Mouse (Mus musculus) layer of hippocampus, adult 9-11 months (tissue): ENCODE measurements around the gene Ptcd2.

Experiments
- DNase-seq: peaks from one replicate; pipeline ENCODE4 v3.0.0; 2022

Gene Ptcd2

GRCm38 (mm10) chr13:99299921-99300320 is 44.6 kb downstream of the Ptcd2 start:
- no peak for DNase-seq

- no peak for DNase-seq
These were observed 50.3 kb downstream of the Ptcd2 start for GRCm38 (mm10) chr13:99294176-99294575.

GRCm38 (mm10) chr13:99290766-99291165 is 53.7 kb downstream of the Ptcd2 start:
- no peak for DNase-seq

- DNase-seq = peak; percentile 51
These were observed 56.7 kb downstream of the Ptcd2 start for GRCm38 (mm10) chr13:99287786-99288185.

- no peak for DNase-seq
These were observed 57.3 kb downstream of the Ptcd2 start for GRCm38 (mm10) chr13:99287207-99287606.

GRCm38 (mm10) chr13:99285241-99285640 is 59.3 kb downstream of the Ptcd2 start:
- no peak for DNase-seq

GRCm38 (mm10) chr13:99284400-99285160 is 59.9 kb downstream of the Ptcd2 start:
- peak; percentile 85 for DNase-seq

- DNase-seq = no peak
These were observed 60.6 kb downstream of the Ptcd2 start for GRCm38 (mm10) chr13:99283916-99284315.

- no peak for DNase-seq
These were observed 61.5 kb downstream of the Ptcd2 start for GRCm38 (mm10) chr13:99282961-99283360.

GRCm38 (mm10) chr13:99279351-99279750 is 65.2 kb downstream of the Ptcd2 start:
- no peak for DNase-seq

- no peak for DNase-seq
These were observed 66.0 kb downstream of the Ptcd2 start for GRCm38 (mm10) chr13:99278511-99278910.

- DNase-seq = no peak
These were observed 67.0 kb downstream of the Ptcd2 start for GRCm38 (mm10) chr13:99277521-99277920.

GRCm38 (mm10) chr13:99272046-99272445 is 72.5 kb downstream of the Ptcd2 start:
- no peak for DNase-seq
